Mouse (Mus musculus): ENCODE results near the gene Wwtr1.

Gene Wwtr1

DNA sequence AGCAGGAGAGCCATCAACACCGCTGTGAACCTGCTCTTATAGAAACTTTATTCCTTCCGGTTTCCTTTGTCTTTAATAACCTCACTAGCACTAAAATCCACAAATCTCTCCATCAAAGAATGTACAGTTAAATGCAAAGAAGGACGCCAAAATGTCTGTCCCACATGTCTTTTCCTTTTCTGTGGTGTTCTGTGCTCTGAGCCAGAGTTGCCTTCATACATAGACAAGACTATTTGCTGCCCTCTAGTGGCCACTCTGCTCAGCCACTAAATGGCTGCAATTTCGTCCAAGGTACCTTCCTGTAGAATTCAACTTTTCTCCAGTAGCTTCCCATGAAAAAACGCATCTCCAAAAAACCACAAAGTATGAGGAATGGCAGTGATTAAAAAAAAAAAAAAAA is 127.3 kb downstream of the Wwtr1 start:
- Histone ChIP-seq H3K27me3 (ENCODE audit: insufficient read depth, low read length) (no peaks in the 10 kb centered on the region), H3K36me3 (ENCODE audit: insufficient read depth, low read length) (no peaks in the 10 kb centered on the region), H3K9me3 (ENCODE audit: low read length) (no peaks in the 10 kb centered on the region), H3K4me1 (replicated peaks; ENCODE audit: low read depth, low read length) (peaks cover 8% of the 10 kb centered on the region; the same call in 1 of the 2 replicates), H3K4me3 (replicated peaks; ENCODE audit: low read length) (no peak overlapping the region)
- TF ChIP-seq POU5F1 (IDR thresholded peaks at IDR 0.05; ENCODE audit: borderline replicate concordance, low read length) = no peak
- TF ChIP-seq NANOG (IDR thresholded peaks at IDR 0.05; ENCODE audit: borderline replicate concordance, low read length) = no peak
- peak; percentile 86 for TF ChIP-seq CTCF (conservative IDR thresholded peaks at IDR 0.05; ENCODE audit: low read length)

DNA sequence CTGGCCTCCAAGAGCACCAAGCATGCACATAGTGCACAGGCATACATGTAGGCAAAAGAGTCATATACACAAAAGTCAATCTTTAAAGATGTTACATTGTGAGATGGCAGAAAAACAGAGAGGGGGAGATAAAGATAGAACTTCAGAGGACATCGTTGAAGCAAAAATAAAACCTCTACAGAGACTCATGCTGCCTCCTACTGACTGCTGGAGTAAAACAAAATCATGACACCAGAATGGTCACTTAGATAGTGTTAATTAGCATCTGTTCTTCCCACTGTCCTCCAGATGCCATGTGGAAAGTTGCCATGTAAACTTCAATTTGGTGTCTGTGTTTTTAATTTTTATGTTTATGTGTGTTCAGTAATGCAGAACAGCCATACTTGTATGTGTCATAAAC is 127.8 kb downstream of the Wwtr1 start:
- no peaks in the 10 kb centered on the region for H3K27me3 ChIP-seq (ENCODE audit: insufficient read depth, low read length)
- no peaks in the 10 kb centered on the region for H3K36me3 ChIP-seq (ENCODE audit: insufficient read depth, low read length)
- 0 out of 2 replicates have a peak, but pooled peaks cover 6% of the 10 kb centered on the region for H3K4me1 ChIP-seq (replicated peaks; ENCODE audit: low read depth, low read length)
- H3K9me3 ChIP-seq (ENCODE audit: low read length) = no peaks in the 10 kb centered on the region
- no peak overlapping the region for H3K4me3 ChIP-seq (replicated peaks; ENCODE audit: low read length)
- no peak for TF ChIP-seq NANOG (IDR thresholded peaks at IDR 0.05; ENCODE audit: borderline replicate concordance, low read length)
- TF ChIP-seq CTCF (conservative IDR thresholded peaks at IDR 0.05; ENCODE audit: low read length) = no peak

- H3K27me3 ChIP-seq (ENCODE audit: insufficient read depth, low read length) = no peaks in the 10 kb centered on the region
- H3K36me3 ChIP-seq (ENCODE audit: insufficient read depth, low read length) = no peaks in the 10 kb centered on the region
- no peak overlapping the region for H3K4me3 ChIP-seq (replicated peaks; ENCODE audit: low read length)
- H3K9me3 ChIP-seq (ENCODE audit: low read length) = no peaks in the 10 kb centered on the region
- TF ChIP-seq CTCF (conservative IDR thresholded peaks at IDR 0.05; ENCODE audit: low read length) = no peak
- no peak for TF ChIP-seq POU5F1 (IDR thresholded peaks at IDR 0.05; ENCODE audit: borderline replicate concordance, low read length)
- no peak for TF ChIP-seq NANOG (IDR thresholded peaks at IDR 0.05; ENCODE audit: borderline replicate concordance, low read length)
- H3K4me1 ChIP-seq (replicated peaks; ENCODE audit: low read depth, low read length) = no peaks in the 10 kb centered on the region
Observed at GRCm38 (mm10) chr3:57445706-57446105, 130.0 kb downstream of the Wwtr1 start.

DNA sequence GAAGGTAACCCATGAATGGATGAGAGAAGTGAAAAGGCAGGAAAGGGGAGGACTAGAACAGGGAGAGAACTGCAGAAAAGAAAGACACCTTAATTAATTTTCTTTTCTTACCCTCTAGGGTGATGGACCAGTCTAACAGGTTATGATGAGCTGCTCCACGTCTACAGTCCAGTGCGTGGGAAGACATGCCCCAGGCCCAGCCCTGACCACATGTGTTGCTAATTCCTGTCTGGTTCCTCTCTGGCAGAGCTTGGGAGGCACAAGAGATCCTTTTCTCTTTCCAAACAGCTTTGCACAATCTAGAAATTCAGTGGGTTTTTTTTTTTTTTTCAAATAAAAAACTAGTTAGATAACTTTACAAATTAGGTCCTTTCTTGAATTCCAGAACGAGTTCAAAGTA is 134.8 kb downstream of the Wwtr1 start:
- Histone ChIP-seq H3K4me3 (replicated peaks; ENCODE audit: low read length) (no peak overlapping the region), H3K27me3 (ENCODE audit: insufficient read depth, low read length) (no peaks in the 10 kb centered on the region), H3K36me3 (ENCODE audit: insufficient read depth, low read length) (no peaks in the 10 kb centered on the region), H3K9me3 (ENCODE audit: low read length) (no peaks in the 10 kb centered on the region), H3K4me1 (replicated peaks; ENCODE audit: low read depth, low read length) (no peaks in the 10 kb centered on the region)
- TF ChIP-seq CTCF (conservative IDR thresholded peaks at IDR 0.05; ENCODE audit: low read length) (no peak), NANOG (IDR thresholded peaks at IDR 0.05; ENCODE audit: borderline replicate concordance, low read length) (no peak), POU5F1 (IDR thresholded peaks at IDR 0.05; ENCODE audit: borderline replicate concordance, low read length) (no peak)

DNA sequence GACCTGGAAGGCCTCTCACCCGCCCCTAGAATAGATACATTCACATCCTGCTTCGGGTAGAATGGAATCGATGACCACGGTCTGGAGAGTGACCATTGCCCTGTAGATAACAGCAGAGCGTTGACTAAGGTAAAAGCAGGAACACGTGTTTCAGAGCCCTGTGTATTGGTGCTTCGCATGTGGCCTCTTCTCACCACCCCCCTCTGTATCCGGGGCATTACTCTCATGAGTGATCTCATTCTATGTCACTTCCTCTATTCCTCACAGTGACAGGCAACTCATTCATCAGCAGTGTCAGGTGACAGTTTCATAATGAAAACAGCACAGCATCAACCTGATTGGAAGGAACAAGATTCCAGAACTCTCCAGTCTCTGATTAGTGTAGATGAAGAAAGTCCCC is 140.3 kb downstream of the Wwtr1 start:
- TF ChIP-seq NANOG (IDR thresholded peaks at IDR 0.05; ENCODE audit: borderline replicate concordance, low read length) = no peak
- TF ChIP-seq POU5F1 (IDR thresholded peaks at IDR 0.05; ENCODE audit: borderline replicate concordance, low read length) = no peak
- no peak for TF ChIP-seq CTCF (conservative IDR thresholded peaks at IDR 0.05; ENCODE audit: low read length)
- no peak overlapping the region for H3K4me3 ChIP-seq (replicated peaks; ENCODE audit: low read length)
- H3K36me3 ChIP-seq (ENCODE audit: insufficient read depth, low read length) = no peaks in the 10 kb centered on the region
- no peaks in the 10 kb centered on the region for H3K27me3 ChIP-seq (ENCODE audit: insufficient read depth, low read length)
- H3K4me1 ChIP-seq (replicated peaks; ENCODE audit: low read depth, low read length) = no peaks in the 10 kb centered on the region
- no peaks in the 10 kb centered on the region for H3K9me3 ChIP-seq (ENCODE audit: low read length)

- Histone ChIP-seq H3K4me3 (replicated peaks; ENCODE audit: low read length) (no peak overlapping the region), H3K9me3 (ENCODE audit: low read length) (no peaks in the 10 kb centered on the region), H3K36me3 (ENCODE audit: insufficient read depth, low read length) (no peaks in the 10 kb centered on the region), H3K4me1 (replicated peaks; ENCODE audit: low read depth, low read length) (no peaks in the 10 kb centered on the region), H3K27me3 (ENCODE audit: insufficient read depth, low read length) (no peaks in the 10 kb centered on the region)
- TF ChIP-seq CTCF (conservative IDR thresholded peaks at IDR 0.05; ENCODE audit: low read length) = no peak
- no peak for TF ChIP-seq POU5F1 (IDR thresholded peaks at IDR 0.05; ENCODE audit: borderline replicate concordance, low read length)
- TF ChIP-seq NANOG (IDR thresholded peaks at IDR 0.05; ENCODE audit: borderline replicate concordance, low read length) = no peak
Observed at GRCm38 (mm10) chr3:57431706-57432105, 144.0 kb downstream of the Wwtr1 start.

GRCm38 (mm10) chr3:57429486-57429885 is 146.2 kb downstream of the Wwtr1 start:
- TF ChIP-seq CTCF (conservative IDR thresholded peaks at IDR 0.05; ENCODE audit: low read length) = no peak
- TF ChIP-seq POU5F1 (IDR thresholded peaks at IDR 0.05; ENCODE audit: borderline replicate concordance, low read length) = no peak
- no peak for TF ChIP-seq NANOG (IDR thresholded peaks at IDR 0.05; ENCODE audit: borderline replicate concordance, low read length)
- no peaks in the 10 kb centered on the region for H3K4me1 ChIP-seq (replicated peaks; ENCODE audit: low read depth, low read length)
- no peak overlapping the region for H3K4me3 ChIP-seq (replicated peaks; ENCODE audit: low read length)
- H3K36me3 ChIP-seq (ENCODE audit: insufficient read depth, low read length) = no peaks in the 10 kb centered on the region
- H3K9me3 ChIP-seq (ENCODE audit: low read length) = no peaks in the 10 kb centered on the region
- H3K27me3 ChIP-seq (ENCODE audit: insufficient read depth, low read length) = no peaks in the 10 kb centered on the region

DNA sequence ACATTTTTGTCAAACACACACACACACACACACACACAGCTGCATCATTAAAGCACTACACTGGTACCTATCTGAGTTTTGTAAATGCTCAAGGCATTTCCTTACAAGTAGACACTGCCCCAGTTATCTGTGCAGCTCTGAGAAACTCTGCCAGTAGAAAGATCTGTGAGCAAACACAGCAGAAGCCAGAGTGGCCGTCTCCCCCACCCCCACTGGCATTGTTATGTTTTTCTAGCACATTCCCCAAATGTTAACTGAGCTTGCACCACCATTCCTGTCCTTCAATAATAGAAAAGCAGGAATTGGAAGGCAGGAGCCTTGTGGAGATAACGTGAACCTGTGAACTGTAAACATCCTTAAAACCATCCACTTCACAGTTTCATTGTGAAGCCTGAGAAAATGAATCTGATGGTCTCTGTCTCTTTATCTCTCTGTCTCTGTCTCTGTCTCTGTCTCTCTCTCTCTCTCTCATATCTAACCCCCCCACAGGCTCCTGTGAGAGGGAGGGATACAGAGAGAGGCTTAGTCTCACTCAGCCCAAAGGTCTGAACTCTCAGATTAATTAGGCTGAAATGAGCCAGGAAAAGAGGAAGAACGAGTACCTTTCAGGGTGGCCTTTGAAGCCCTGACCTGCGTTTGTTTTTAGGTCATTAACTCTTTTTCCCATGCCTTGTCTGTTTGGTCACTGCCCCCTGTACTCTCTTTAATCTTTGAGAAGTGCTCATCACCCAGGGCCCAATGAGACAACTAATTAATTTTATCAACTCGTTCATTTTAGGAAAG is 146.8 kb downstream of the Wwtr1 start:
- Histone ChIP-seq H3K36me3 (ENCODE audit: insufficient read depth, low read length) (no peaks in the 10 kb centered on the region), H3K27me3 (ENCODE audit: insufficient read depth, low read length) (no peaks in the 10 kb centered on the region), H3K9me3 (ENCODE audit: low read length) (no peaks in the 10 kb centered on the region), H3K4me3 (replicated peaks; ENCODE audit: low read length) (no peak overlapping the region), H3K4me1 (replicated peaks; ENCODE audit: low read depth, low read length) (no peaks in the 10 kb centered on the region)
- TF ChIP-seq CTCF (conservative IDR thresholded peaks at IDR 0.05; ENCODE audit: low read length) = no peak
- TF ChIP-seq POU5F1 (IDR thresholded peaks at IDR 0.05; ENCODE audit: borderline replicate concordance, low read length) = no peak
- TF ChIP-seq NANOG (IDR thresholded peaks at IDR 0.05; ENCODE audit: borderline replicate concordance, low read length) = no peak

DNA sequence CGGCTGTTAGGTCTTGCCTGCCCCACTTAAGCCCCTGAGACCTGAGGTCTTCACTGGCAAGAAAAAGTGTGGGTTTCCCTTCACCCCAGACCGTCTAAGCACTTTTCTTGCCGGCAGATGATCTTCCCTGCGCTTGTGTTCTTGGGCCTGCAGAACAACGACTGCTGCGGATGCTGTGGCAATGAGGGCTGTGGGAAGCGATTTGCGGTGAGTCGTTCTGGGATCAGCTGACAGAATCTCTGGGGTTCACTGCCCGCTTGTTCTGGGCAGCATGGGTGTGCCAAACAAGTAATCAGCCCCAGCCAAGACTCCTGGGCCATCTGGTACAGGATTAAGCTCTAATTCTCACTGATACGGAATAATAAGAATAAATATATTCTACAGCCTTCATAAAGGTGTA is 149.4 kb downstream of the Wwtr1 start:
- Histone ChIP-seq H3K36me3 (ENCODE audit: insufficient read depth, low read length) (no peaks in the 10 kb centered on the region), H3K9me3 (ENCODE audit: low read length) (no peaks in the 10 kb centered on the region), H3K4me3 (replicated peaks; ENCODE audit: low read length) (no peak overlapping the region), H3K27me3 (ENCODE audit: insufficient read depth, low read length) (no peaks in the 10 kb centered on the region), H3K4me1 (replicated peaks; ENCODE audit: low read depth, low read length) (no peaks in the 10 kb centered on the region)
- TF ChIP-seq CTCF (conservative IDR thresholded peaks at IDR 0.05; ENCODE audit: low read length) = no peak
- no peak for TF ChIP-seq NANOG (IDR thresholded peaks at IDR 0.05; ENCODE audit: borderline replicate concordance, low read length)
- TF ChIP-seq POU5F1 (IDR thresholded peaks at IDR 0.05; ENCODE audit: borderline replicate concordance, low read length) = no peak

Data from E14TG2a.4 (cell line).